Mouse (Mus musculus): Measurements from ENCODE around the gene Dcaf5. TPM values are rescaled to one million over a fixed set of nuclear protein-coding genes. Genes with fewer than 3 reads are reported as not detected.

The Dcaf5 gene
- polyA plus RNA-seq, 1 experiment from 2014 or later: 10.1 TPM

DNA sequence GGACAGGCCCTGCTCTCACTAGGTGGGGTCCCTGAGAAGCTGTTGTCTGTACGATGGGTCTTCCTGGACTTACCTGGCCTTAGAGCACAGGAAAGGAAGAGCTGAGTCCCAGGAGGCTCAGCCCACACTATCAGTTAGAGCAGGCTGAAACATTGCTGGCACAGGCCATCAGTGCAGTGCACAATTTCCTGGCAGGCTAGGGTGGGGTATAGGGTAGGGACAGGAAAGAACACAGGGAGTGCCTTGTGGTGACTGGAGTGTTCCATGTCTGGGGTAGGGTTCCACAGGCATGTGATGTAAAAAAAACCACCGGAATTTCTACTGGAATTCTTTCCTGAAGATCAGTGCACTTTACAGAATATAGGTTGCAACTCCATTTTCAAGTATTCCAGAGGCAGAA lies 117.3 kb downstream of the Dcaf5 start:
- Histone ChIP-seq H3K9me3 (replicated peaks; ENCODE audit: control insufficient read depth, low read length) (no peaks in the 10 kb centered on the region), H3K27ac (replicated peaks; ENCODE audit: low read depth, low read length) (no peak overlapping the region), H3K27me3 (ENCODE audit: control insufficient read depth, insufficient read depth, low read length) (no peaks in the 10 kb centered on the region), H3K4me2 (ENCODE audit: low read depth, low read length) (no peak overlapping the region), H3K4me1 (ENCODE audit: control insufficient read depth, insufficient read depth, low read length) (no peaks in the 10 kb centered on the region), H3K36me3 (replicated peaks; ENCODE audit: control insufficient read depth, insufficient read depth, low read depth, low read length) (no peaks in the 10 kb centered on the region), H3K4me3 (ENCODE audit: low read depth, low read length) (no peak overlapping the region), H3K9ac (replicated peaks; ENCODE audit: low read length) (no peak overlapping the region)
- DNase-seq (ENCODE audit: low spot score) (no peak), ATAC-seq (replicated peaks; ENCODE audit: insufficient number of reproducible peaks, low FRiP score, low TSS enrichment, low read depth) (no peak)
- WGBS: 82% methylated on average over 2 of the region's 2 CpGs

- ATAC-seq (replicated peaks; ENCODE audit: insufficient number of reproducible peaks, low FRiP score, low TSS enrichment, low read depth): no peak
Observed at GRCm38 (mm10) chr12:80315321-80315720, 121.1 kb downstream of the Dcaf5 start.

DNA sequence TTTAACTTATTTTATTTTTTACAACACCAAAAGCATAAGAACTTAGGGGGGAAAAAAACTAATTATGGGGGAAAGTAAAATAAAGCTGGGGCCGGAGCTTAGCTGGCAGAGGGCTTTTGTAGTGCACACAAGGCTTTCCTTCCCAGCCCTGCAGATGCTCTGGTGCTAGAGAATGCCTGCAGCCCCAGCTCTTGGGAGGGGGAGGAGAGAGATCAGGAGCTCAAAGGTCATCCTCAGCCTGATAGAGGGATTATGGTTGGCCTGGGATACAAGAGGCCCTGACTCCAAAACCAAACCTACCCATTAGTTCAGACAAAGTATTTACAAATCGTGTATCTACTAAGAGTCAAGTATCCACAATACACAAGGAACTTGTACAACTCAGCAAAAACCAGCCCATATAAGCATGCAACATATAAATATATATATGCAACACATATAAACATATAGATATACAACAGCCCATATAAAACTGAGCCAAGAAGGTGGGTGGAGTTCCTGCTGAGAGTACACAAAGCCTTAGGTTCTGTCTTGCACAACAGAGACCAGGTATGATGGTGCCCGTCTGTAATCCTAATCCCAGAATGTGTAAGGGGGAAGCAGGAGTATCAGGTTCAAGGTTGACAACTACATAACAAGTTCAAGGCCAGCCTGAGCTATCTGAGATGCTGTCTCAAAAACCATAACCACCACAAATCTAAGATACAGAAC lies 124.3 kb downstream of the Dcaf5 start:
- Histone ChIP-seq H3K36me3 (replicated peaks; ENCODE audit: control insufficient read depth, insufficient read depth, low read depth, low read length) (no peaks in the 10 kb centered on the region), H3K9ac (replicated peaks; ENCODE audit: low read length) (no peak overlapping the region), H3K4me2 (ENCODE audit: low read depth, low read length) (no peak overlapping the region), H3K4me1 (ENCODE audit: control insufficient read depth, insufficient read depth, low read length) (no peaks in the 10 kb centered on the region), H3K27ac (replicated peaks; ENCODE audit: low read depth, low read length) (no peak overlapping the region), H3K4me3 (ENCODE audit: low read depth, low read length) (no peak overlapping the region), H3K9me3 (replicated peaks; ENCODE audit: control insufficient read depth, low read length) (no peaks in the 10 kb centered on the region), H3K27me3 (ENCODE audit: control insufficient read depth, insufficient read depth, low read length) (no peaks in the 10 kb centered on the region)
- WGBS: 62% methylated on average over 3 of the region's 3 CpGs
- no peak for ATAC-seq (replicated peaks; ENCODE audit: insufficient number of reproducible peaks, low FRiP score, low TSS enrichment, low read depth)
- DNase-seq (ENCODE audit: low spot score): no peak

More at GRCm38 (mm10) chr12:80315321-80315720, 121.1 kb downstream of the Dcaf5 start:
- no peak for DNase-seq (ENCODE audit: low spot score)
- 94% methylated on average over 2 of the region's 2 CpGs for WGBS
- H3K27ac ChIP-seq (replicated peaks; ENCODE audit: low read depth, low read length): no peak overlapping the region
- H3K9me3 ChIP-seq (replicated peaks; ENCODE audit: control insufficient read depth, low read length): no peaks in the 10 kb centered on the region
- H3K36me3 ChIP-seq (replicated peaks; ENCODE audit: control insufficient read depth, insufficient read depth, low read depth, low read length): no peaks in the 10 kb centered on the region
- no peaks in the 10 kb centered on the region for H3K4me1 ChIP-seq (ENCODE audit: control insufficient read depth, insufficient read depth, low read length)
- H3K27me3 ChIP-seq (ENCODE audit: control insufficient read depth, insufficient read depth, low read length): no peaks in the 10 kb centered on the region
- no peak overlapping the region for H3K9ac ChIP-seq (replicated peaks; ENCODE audit: low read length)
- no peak overlapping the region for H3K4me3 ChIP-seq (ENCODE audit: low read depth, low read length)
- H3K4me2 ChIP-seq (ENCODE audit: low read depth, low read length): no peak overlapping the region

- no peak overlapping the region for H3K27ac ChIP-seq (replicated peaks; ENCODE audit: low read depth, low read length)
- no peaks in the 10 kb centered on the region for H3K4me1 ChIP-seq (ENCODE audit: control insufficient read depth, insufficient read depth, low read length)
- H3K4me2 ChIP-seq (ENCODE audit: low read depth, low read length): no peak overlapping the region
- peak; percentile 14 for DNase-seq (ENCODE audit: low spot score)
- ATAC-seq (replicated peaks; ENCODE audit: insufficient number of reproducible peaks, low FRiP score, low TSS enrichment, low read depth): no peak
- no peak overlapping the region for H3K4me3 ChIP-seq (ENCODE audit: low read depth, low read length)
- H3K27me3 ChIP-seq (ENCODE audit: control insufficient read depth, insufficient read depth, low read length): no peaks in the 10 kb centered on the region
- no peaks in the 10 kb centered on the region for H3K36me3 ChIP-seq (replicated peaks; ENCODE audit: control insufficient read depth, insufficient read depth, low read depth, low read length)
- WGBS: 62% methylated on average over 3 of the region's 3 CpGs
- no peaks in the 10 kb centered on the region for H3K9me3 ChIP-seq (replicated peaks; ENCODE audit: control insufficient read depth, low read length)
- H3K9ac ChIP-seq (replicated peaks; ENCODE audit: low read length): no peak overlapping the region
Observed at GRCm38 (mm10) chr12:80307556-80307955, 128.8 kb downstream of the Dcaf5 start.

DNA sequence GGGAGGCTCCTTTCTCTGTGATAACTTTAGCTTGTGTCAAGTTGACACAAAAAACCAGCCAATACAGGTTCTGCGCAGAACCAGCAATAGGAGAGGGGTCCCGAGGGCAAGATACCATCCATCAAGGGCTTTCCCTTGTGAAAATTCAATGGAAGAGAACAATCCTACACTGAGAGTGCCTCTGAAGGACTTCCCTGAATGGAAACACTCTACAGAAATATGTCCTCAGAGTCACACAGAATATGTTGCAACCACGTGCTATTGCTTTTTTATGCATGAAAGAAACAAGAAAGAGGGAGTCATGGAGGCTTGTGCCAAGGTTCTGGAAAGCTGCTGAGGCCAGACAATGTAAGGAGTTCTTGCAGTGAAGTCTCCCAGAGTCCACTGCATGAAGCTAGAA lies 131.9 kb downstream of the Dcaf5 start:
- no peak overlapping the region for H3K9ac ChIP-seq (replicated peaks; ENCODE audit: low read length)
- H3K36me3 ChIP-seq (replicated peaks; ENCODE audit: control insufficient read depth, insufficient read depth, low read depth, low read length): no peaks in the 10 kb centered on the region
- H3K4me2 ChIP-seq (ENCODE audit: low read depth, low read length): no peak overlapping the region
- ATAC-seq (replicated peaks; ENCODE audit: insufficient number of reproducible peaks, low FRiP score, low TSS enrichment, low read depth): no peak
- DNase-seq (ENCODE audit: low spot score): no peak
- 88% methylated on average over 3 of the region's 3 CpGs for WGBS
- H3K9me3 ChIP-seq (replicated peaks; ENCODE audit: control insufficient read depth, low read length): no peaks in the 10 kb centered on the region
- H3K27ac ChIP-seq (replicated peaks; ENCODE audit: low read depth, low read length): no peak overlapping the region
- no peaks in the 10 kb centered on the region for H3K4me1 ChIP-seq (ENCODE audit: control insufficient read depth, insufficient read depth, low read length)
- no peak overlapping the region for H3K4me3 ChIP-seq (ENCODE audit: low read depth, low read length)
- H3K27me3 ChIP-seq (ENCODE audit: control insufficient read depth, insufficient read depth, low read length): no peaks in the 10 kb centered on the region

DNA sequence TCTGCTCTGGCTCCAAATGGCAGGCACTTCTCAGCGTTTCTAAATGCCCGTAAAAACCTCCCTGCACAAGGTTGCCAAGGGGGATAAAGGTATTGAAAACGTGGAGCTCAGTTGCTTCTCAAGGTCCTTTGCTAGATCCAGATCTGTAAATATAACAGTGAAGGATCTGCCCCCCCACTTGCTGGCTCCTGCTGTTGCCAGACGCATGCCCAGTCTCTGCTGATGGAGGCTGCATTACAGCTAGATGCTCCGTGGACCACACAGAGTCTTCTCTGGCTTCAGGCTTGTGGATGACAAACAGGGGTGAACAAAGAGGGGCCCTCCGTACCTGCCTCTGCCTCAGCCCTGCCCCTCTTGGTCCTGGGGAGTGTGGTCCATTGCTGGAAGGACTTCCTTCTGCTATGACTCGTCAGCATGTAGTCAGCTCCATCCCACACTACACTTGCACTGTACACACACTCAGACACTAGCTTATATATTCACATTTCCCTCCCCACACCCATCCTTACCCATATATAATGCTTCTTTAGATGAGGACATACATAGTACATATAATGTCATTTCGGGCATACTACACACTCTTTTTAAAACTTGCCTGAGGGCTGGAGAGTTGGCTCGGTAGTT lies 135.5 kb downstream of the Dcaf5 start:
- Histone ChIP-seq H3K4me3 (ENCODE audit: low read depth, low read length) (no peak overlapping the region), H3K9ac (replicated peaks; ENCODE audit: low read length) (no peak overlapping the region), H3K4me2 (ENCODE audit: low read depth, low read length) (no peak overlapping the region), H3K27me3 (ENCODE audit: control insufficient read depth, insufficient read depth, low read length) (no peaks in the 10 kb centered on the region), H3K36me3 (replicated peaks; ENCODE audit: control insufficient read depth, insufficient read depth, low read depth, low read length) (no peaks in the 10 kb centered on the region), H3K4me1 (ENCODE audit: control insufficient read depth, insufficient read depth, low read length) (no peaks in the 10 kb centered on the region), H3K9me3 (replicated peaks; ENCODE audit: control insufficient read depth, low read length) (no peaks in the 10 kb centered on the region), H3K27ac (replicated peaks; ENCODE audit: low read depth, low read length) (no peak overlapping the region)
- DNase-seq (ENCODE audit: low spot score): no peak
- 76% methylated on average over 9 of the region's 9 CpGs for WGBS
- no peak for ATAC-seq (replicated peaks; ENCODE audit: insufficient number of reproducible peaks, low FRiP score, low TSS enrichment, low read depth)

DNA sequence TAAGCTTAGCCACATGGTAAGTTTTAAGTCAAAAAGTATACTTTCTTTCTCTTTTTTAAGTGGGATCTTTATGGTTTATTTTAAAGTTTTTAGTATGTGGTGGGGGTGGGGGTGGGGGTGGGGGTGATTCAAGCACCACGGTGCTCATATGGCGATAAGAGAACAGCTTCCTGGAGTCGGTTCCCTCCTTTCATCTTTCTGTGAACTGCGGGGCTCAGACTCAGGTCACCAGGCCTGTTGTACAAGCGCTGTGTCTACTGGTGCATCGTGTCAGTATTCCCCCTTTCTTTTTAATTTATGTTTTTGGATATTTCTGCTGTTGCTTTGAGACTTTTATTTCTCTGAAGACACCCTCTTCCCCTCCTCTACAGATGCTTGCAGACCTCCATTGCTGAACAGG lies 137.7 kb downstream of the Dcaf5 start:
- Histone ChIP-seq H3K27me3 (ENCODE audit: control insufficient read depth, insufficient read depth, low read length) (no peaks in the 10 kb centered on the region), H3K4me3 (ENCODE audit: low read depth, low read length) (no peak overlapping the region), H3K9ac (replicated peaks; ENCODE audit: low read length) (no peak overlapping the region), H3K36me3 (replicated peaks; ENCODE audit: control insufficient read depth, insufficient read depth, low read depth, low read length) (no peaks in the 10 kb centered on the region), H3K4me1 (ENCODE audit: control insufficient read depth, insufficient read depth, low read length) (no peaks in the 10 kb centered on the region), H3K4me2 (ENCODE audit: low read depth, low read length) (no peak overlapping the region), H3K27ac (replicated peaks; ENCODE audit: low read depth, low read length) (no peak overlapping the region), H3K9me3 (replicated peaks; ENCODE audit: control insufficient read depth, low read length) (no peaks in the 10 kb centered on the region)
- DNase-seq (ENCODE audit: low spot score) (no peak), ATAC-seq (replicated peaks; ENCODE audit: insufficient number of reproducible peaks, low FRiP score, low TSS enrichment, low read depth) (no peak)
- WGBS: 76% methylated on average over 6 of the region's 6 CpGs

DNA sequence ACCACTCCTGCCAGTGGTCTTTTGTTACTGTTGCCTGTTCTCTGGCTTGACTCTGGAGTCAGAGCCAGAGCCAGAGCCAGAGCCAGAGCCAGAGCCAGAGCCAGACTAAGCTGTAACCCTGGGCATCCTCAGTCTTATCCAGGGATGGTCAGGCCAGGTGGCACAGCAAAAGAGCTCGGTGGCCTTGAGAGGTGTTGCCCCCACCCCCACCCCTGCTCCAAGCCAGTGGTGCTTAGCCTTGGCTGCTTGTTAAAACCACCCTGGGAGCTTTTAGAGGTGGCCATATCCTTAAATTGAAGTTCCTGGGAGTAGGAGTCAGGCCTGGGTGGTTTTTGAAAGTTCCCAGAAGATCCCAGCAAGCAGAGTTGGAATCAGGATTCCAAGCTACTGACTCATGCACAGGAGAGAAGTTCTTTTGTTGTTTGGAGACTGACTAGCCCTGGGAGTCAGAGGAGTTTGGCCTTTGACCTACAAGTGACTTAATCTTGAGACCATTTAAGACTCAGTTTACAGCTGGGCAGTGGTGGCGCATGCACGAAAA lies 144.4 kb downstream of the Dcaf5 start:
- H3K27me3 ChIP-seq (ENCODE audit: control insufficient read depth, insufficient read depth, low read length): no peaks in the 10 kb centered on the region
- no peak overlapping the region for H3K27ac ChIP-seq (replicated peaks; ENCODE audit: low read depth, low read length)
- 56% methylated on average over 3 of the region's 3 CpGs for WGBS
- no peaks in the 10 kb centered on the region for H3K4me1 ChIP-seq (ENCODE audit: control insufficient read depth, insufficient read depth, low read length)
- H3K4me2 ChIP-seq (ENCODE audit: low read depth, low read length): no peak overlapping the region
- no peaks in the 10 kb centered on the region for H3K36me3 ChIP-seq (replicated peaks; ENCODE audit: control insufficient read depth, insufficient read depth, low read depth, low read length)
- ATAC-seq (replicated peaks; ENCODE audit: insufficient number of reproducible peaks, low FRiP score, low TSS enrichment, low read depth) (no peak), DNase-seq (ENCODE audit: low spot score) (no peak)
- no peaks in the 10 kb centered on the region for H3K9me3 ChIP-seq (replicated peaks; ENCODE audit: control insufficient read depth, low read length)
- no peak overlapping the region for H3K9ac ChIP-seq (replicated peaks; ENCODE audit: low read length)
- no peak overlapping the region for H3K4me3 ChIP-seq (ENCODE audit: low read depth, low read length)

Measured in embryonic facial prominence, embryonic 11.5 days (tissue).